Mouse (Mus musculus) hindbrain, embryonic 15.5 days (tissue): ENCODE data around the gene Sae1. TPM values are rescaled to one million over a fixed set of nuclear protein-coding genes. Genes with fewer than 3 reads are reported as not detected.
"Not testable (repeated sequence)": the region's sequence is repeated elsewhere in the genome, so short reads cannot be mapped to it uniquely, and the experiment has no call there.

Experiments used
- ATAC-seq: fragments of 200-750 bp; cut with Nextera tagmentation; 2 replicates; pipeline ENCODE4 v1.8.0; 2017; ENCODE audit warnings: low read depth, moderate number of reproducible peaks, moderate TSS enrichment; ENCODE audit not compliant: low FRiP score
- H3K27ac ChIP-seq: fragments of 300-500 bp; sonication (generic); replicated peaks from 2 replicates; pipeline ENCODE4 v1.5.1; 2015; ENCODE audit warnings: mild to moderate bottlenecking, inconsistent platforms
- H3K27me3 ChIP-seq: fragments of 300-500 bp; sonication (generic); 2 replicates; pipeline ENCODE4 v1.6.1; 2015; ENCODE audit warnings: control low read depth, inconsistent platforms
- H3K36me3 ChIP-seq: fragments of 300-500 bp; sonication (generic); 2 replicates; pipeline ENCODE4 v1.6.1; 2015; ENCODE audit warnings: control low read depth, inconsistent platforms
- H3K4me1 ChIP-seq: fragments of 300-500 bp; sonication (generic); replicated peaks from 2 replicates; pipeline ENCODE4 v1.6.1; 2015; ENCODE audit warnings: control low read depth, inconsistent platforms
- H3K4me2 ChIP-seq: fragments of 300-500 bp; sonication (generic); 2 replicates; pipeline ENCODE4 v1.6.1; 2015; ENCODE audit warnings: moderate library complexity, mild to moderate bottlenecking, inconsistent platforms
- H3K4me3 ChIP-seq: fragments of 300-500 bp; sonication (generic); 2 replicates; pipeline ENCODE4 v1.5.1; 2015; ENCODE audit warnings: mild to moderate bottlenecking, inconsistent platforms
- H3K9ac ChIP-seq: fragments of 300-500 bp; sonication (generic); 2 replicates; pipeline ENCODE4 v1.6.1; 2015; ENCODE audit warnings: inconsistent platforms
- H3K9me3 ChIP-seq: fragments of 300-500 bp; sonication (generic); 2 replicates; pipeline ENCODE4 v1.6.1; 2016; ENCODE audit warnings: control low read depth, inconsistent platforms
- WGBS: fragments of 180-500 bp; shearing (Covaris S2); methylation state at CpG from one replicate; pipeline ENCODE4 v1.1.7; 2015; 5-methylcytosine and 5-hydroxymethylcytosine counted together
- polyA plus RNA-seq: library from polyadenylated mRNA; unstranded; fragments of >200 nt; fragmentation: Nextera tagmentation; extraction: Ambion mirVana; gene quantifications from 2 replicates; pipeline ENCODE4 v1.2.1, GENCODE M21; 2015

Sae1 gene
- polyA plus RNA-seq, 1 experiment from 2014 or later, result 261 TPM

- Histone ChIP-seq H3K4me2 (peak within 1 kb of the TSS; percentile 77), H3K9ac (peak within 1 kb of the TSS; percentile 100), H3K27me3 (no peaks in the 10 kb centered on the region), H3K4me1 (peaks cover 34% of the 10 kb centered on the region), H3K27ac (peak within 1 kb of the TSS; percentile 100), H3K36me3 (no peaks in the 10 kb centered on the region), H3K9me3 (no peaks in the 10 kb centered on the region), H3K4me3 (peak within 1 kb of the TSS; percentile 93)
- 1% methylated on average over 58 of the region's 85 CpGs for WGBS
- ATAC-seq, result peak; percentile 43
Measured at GRCm38 (mm10) chr7:16400689-16401611, 13.3 kb upstream of the Sae1 start, which contains the start of gene Zc3h4. Gene Zc3h4, plus strand, starts transcription at chr7:16400910.

DNA sequence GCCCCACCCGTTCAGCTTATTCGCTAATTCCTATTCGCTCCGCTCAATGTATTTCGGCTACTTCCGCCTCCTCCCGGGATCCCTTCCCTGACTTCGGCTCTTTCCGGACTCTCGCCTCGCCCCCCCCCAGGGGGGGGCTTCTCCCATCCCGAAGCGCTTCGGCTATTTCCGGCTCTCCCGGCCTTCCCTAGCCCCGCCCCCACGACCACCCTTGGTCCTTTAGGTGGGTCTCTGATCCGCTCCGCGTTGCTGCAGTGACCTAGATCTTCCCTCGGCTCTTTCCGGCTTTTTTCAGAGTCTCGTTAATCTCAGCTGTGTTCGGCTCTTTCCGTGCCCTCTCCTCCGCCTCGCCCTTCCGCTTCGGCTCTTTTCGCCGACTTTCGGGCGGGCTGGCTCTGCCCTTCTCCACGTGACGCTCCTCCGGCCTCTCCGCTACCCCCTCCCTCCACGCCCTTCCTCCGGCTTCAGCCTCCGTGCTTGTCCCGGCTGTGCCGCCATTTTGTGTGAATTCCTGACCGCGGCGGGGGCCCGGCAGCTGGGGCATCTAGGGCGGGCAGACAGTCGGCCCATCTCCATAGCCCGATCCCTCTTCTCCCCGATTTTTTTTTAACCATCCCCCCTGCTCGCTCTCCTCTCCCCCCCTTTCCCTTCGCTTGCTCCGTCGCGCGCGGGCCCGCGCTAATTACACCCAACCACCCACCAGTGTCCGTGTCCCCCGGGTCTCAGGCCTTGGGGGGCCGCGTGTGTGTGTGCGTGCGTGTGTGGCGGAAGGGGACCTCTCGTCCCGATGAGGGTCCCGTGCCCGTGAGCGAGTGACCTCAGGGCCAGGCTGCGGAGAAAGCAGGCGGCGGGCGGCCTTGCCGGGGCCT, 12.4 kb upstream of the Sae1 start:
- H3K4me2 ChIP-seq, result peak overlapping the region; percentile 77
- peak overlapping the region; percentile 100 for H3K9ac ChIP-seq
- under 1% methylated on average over 77 of the region's 77 CpGs for WGBS
- H3K4me3 ChIP-seq, result peak overlapping the region; percentile 93
- H3K36me3 ChIP-seq, result no peaks in the 10 kb centered on the region
- peaks cover 25% of the 10 kb centered on the region for H3K4me1 ChIP-seq
- no peaks in the 10 kb centered on the region for H3K9me3 ChIP-seq
- ATAC-seq, result peak; percentile 96
- H3K27ac ChIP-seq, result peak overlapping the region; percentile 100
- no peaks in the 10 kb centered on the region for H3K27me3 ChIP-seq

DNA sequence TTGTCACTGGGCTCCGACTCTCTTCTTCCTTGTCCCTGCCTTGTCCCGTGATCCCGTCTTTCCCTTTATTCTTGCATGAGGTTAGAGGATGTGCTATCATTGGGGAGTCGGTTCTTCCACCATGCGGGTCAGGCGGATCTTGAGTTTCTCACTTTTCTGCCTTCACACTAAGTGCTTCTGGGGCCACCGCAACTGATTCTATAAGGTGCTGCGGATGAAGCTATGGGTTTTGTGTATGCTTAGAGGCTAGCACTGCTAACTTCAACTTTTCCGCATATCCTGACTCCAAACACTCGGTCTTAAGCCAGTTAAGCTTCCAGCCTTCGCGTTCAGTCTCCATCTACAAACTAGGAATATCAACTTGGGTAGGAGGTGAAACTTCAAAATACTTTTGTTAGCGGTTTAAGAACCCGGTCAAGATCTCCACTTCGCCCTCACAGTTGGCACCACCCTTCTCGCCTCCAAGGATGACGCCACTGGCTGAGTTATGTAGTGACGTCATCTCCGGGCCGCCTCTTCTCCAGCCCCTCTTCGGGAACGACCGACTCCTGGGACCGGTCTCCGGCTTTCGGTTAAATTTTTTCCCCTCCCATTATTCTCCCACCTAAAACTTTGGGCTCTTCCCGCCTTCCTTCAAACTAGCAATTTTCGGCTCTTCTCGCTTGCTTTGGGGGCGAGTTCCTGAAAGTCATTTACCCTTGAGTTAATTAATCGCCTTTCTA, 11.7 kb upstream of the Sae1 start:
- Histone ChIP-seq H3K4me3 (peak overlapping the region; percentile 93), H3K36me3 (no peaks in the 10 kb centered on the region), H3K27ac (peak overlapping the region; percentile 100), H3K9me3 (no peaks in the 10 kb centered on the region), H3K4me1 (peaks cover 17% of the 10 kb centered on the region), H3K9ac (peak overlapping the region; percentile 46), H3K27me3 (no peaks in the 10 kb centered on the region), H3K4me2 (peak overlapping the region; percentile 77)
- WGBS, result under 1% methylated on average over 31 of the region's 31 CpGs
- ATAC-seq, result peak; percentile 79

DNA sequence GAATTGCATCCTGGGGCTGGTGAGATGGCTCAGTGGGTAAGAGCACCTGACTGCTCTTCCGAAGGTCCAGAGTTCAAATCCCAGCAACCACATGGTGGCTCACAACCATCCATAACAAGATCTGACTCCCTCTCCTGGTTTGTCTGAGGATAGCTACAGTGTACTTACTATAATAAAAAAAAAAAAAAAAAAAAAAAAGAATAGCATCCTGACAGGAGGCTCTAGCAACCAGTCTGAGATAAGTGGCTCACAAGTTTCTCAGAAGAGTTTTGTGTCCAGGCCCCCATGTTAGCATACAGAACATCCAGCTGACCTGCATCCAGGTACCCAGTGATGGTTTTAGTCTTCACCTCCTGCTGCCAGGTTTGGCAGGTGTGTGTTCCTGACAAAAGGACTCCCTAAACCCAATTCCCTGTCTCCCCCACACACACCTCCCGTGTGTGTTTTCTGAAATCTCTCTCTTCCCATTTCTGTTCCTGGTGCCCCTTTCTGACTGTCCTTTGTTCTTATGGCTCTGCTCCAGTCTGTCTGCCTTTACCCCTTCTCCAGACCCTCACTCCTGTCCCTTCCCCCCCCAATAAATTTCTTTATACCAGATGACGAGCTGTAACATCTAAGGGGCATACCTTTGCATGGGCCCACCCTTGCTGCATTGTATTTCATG, 10.9 kb upstream of the Sae1 start:
- H3K4me3 ChIP-seq, result peak overlapping the region; percentile 93
- WGBS, result 44% methylated on average over 3 of the region's 3 CpGs
- no peak for ATAC-seq

GRCm38 (mm10) chr7:16397465-16397864, 9.9 kb upstream of the Sae1 start:
- Histone ChIP-seq H3K9me3 (no peaks in the 10 kb centered on the region), H3K27me3 (no peaks in the 10 kb centered on the region), H3K27ac (no peak overlapping the region), H3K4me3 (no peak overlapping the region), H3K9ac (no peak overlapping the region), H3K4me2 (no peak overlapping the region), H3K36me3 (no peaks in the 10 kb centered on the region), H3K4me1 (peaks cover 7% of the 10 kb centered on the region)
- no peak for ATAC-seq
- WGBS, result 81% methylated on average over 4 of the region's 4 CpGs

More for the DNA sequence above, 10.9 kb upstream of the Sae1 start:
- H3K9me3 ChIP-seq, result no peaks in the 10 kb centered on the region
- H3K27ac ChIP-seq, result peak overlapping the region; percentile 100
- no peaks in the 10 kb centered on the region for H3K27me3 ChIP-seq
- H3K4me2 ChIP-seq, result peak overlapping the region; percentile 77
- H3K36me3 ChIP-seq, result no peaks in the 10 kb centered on the region
- peak overlapping the region; percentile 46 for H3K9ac ChIP-seq
- peaks cover 12% of the 10 kb centered on the region for H3K4me1 ChIP-seq

DNA sequence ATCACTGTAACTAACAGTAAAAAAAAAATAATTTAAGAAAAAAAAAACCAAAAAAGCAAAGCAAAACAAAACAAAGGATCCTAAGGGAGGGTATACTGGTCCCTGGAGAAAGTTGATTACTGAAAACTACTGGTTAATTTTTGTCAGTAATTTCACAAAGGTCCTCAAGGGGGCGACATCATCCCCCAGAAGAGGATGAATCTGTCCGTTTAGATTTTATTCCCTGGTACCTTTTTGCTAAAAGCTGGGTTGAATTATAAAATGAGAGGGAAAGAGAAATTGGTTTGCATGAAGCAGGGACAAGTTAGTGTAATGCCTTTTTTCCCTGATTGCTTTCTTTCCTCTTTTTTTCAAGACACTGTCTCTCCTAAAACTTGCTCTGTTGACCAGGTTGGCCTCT, 8.3 kb upstream of the Sae1 start:
- ATAC-seq, result no peak
- Histone ChIP-seq H3K9me3 (no peaks in the 10 kb centered on the region), H3K36me3 (no peaks in the 10 kb centered on the region), H3K27me3 (no peaks in the 10 kb centered on the region), H3K4me3 (no peak overlapping the region), H3K4me1 (peaks cover 7% of the 10 kb centered on the region), H3K27ac (no peak overlapping the region), H3K4me2 (no peak overlapping the region), H3K9ac (no peak overlapping the region)
- 0% methylated on average over 2 of the region's 2 CpGs for WGBS

DNA sequence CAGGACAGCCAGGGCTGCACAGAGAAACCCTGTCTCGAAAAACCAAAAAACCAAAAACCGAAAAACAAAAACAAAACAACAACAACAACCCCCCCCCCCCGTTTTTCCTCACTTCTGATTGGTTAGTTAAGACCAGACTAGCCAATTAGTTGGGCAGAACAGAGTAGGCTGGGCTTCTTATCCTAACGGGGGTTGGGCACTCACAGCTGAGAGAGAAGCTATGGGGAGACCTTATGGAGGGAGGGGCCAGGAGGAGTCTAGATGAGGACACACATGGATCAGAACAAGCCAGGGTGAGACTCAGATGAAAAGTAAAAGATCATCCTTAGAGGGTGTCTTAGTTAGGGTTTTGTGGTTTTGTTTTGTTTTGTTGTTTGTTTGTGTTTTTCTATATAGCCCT, 5.3 kb upstream of the Sae1 start:
- Histone ChIP-seq H3K4me3 (no peak overlapping the region), H3K27me3 (no peaks in the 10 kb centered on the region), H3K4me1 (peaks cover 5% of the 10 kb centered on the region), H3K9me3 (no peaks in the 10 kb centered on the region), H3K9ac (no peak overlapping the region), H3K27ac (no peak overlapping the region), H3K36me3 (no peaks in the 10 kb centered on the region), H3K4me2 (no peak overlapping the region)
- 53% methylated on average over 4 of the region's 4 CpGs for WGBS
- ATAC-seq, result no peak

GRCm38 (mm10) chr7:16389942-16390341, 2.3 kb upstream of the Sae1 start:
- not testable (repeated sequence) for ATAC-seq, H3K4me2 ChIP-seq, H3K9ac ChIP-seq, H3K4me3 ChIP-seq, H3K27me3 ChIP-seq, H3K36me3 ChIP-seq, H3K9me3 ChIP-seq, H3K27ac ChIP-seq
- peaks cover 27% of the 10 kb centered on the region for H3K4me1 ChIP-seq
- WGBS, result 92% methylated on average over 2 of the region's 2 CpGs

GRCm38 (mm10) chr7:16376505-16376904, 11.1 kb downstream of the Sae1 start:
- no peak for ATAC-seq
- WGBS, result 93% methylated on average over 1 of the region's 1 CpGs
- no peaks in the 10 kb centered on the region for H3K9me3 ChIP-seq
- no peak overlapping the region for H3K4me2 ChIP-seq
- no peak overlapping the region for H3K9ac ChIP-seq
- H3K36me3 ChIP-seq, result peaks cover 34% of the 10 kb centered on the region
- no peak overlapping the region for H3K4me3 ChIP-seq
- H3K27ac ChIP-seq, result no peak overlapping the region
- no peaks in the 10 kb centered on the region for H3K4me1 ChIP-seq
- no peaks in the 10 kb centered on the region for H3K27me3 ChIP-seq

DNA sequence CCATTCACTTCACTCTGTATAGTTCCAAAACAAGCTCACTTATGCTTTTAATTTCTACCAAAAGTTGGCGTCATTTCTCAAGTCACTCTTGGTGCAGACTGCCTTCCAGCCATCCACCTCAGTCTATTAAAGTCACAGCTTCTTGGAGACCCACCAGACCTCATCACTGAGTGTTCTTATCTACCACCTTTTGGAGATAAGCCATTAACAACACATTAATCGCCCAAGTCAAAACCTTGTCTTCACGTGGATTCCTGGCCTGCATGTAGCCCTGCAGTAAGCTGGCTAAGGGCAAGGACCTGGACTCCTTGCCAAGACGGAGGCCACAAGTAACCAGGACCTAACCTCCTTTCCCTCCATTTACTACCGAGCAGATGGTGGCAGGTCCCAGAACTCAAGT, 12.6 kb downstream of the Sae1 start:
- H3K27me3 ChIP-seq, result no peaks in the 10 kb centered on the region
- no peaks in the 10 kb centered on the region for H3K9me3 ChIP-seq
- H3K4me2 ChIP-seq, result no peak overlapping the region
- ATAC-seq, result no peak
- H3K4me1 ChIP-seq, result no peaks in the 10 kb centered on the region
- H3K4me3 ChIP-seq, result no peak overlapping the region
- peaks cover 45% of the 10 kb centered on the region for H3K36me3 ChIP-seq
- H3K27ac ChIP-seq, result no peak overlapping the region
- WGBS, result 93% methylated on average over 5 of the region's 5 CpGs
- H3K9ac ChIP-seq, result no peak overlapping the region

GRCm38 (mm10) chr7:16373719-16374118, 13.9 kb downstream of the Sae1 start:
- ATAC-seq, result no peak

More at GRCm38 (mm10) chr7:16373719-16374118, 13.9 kb downstream of the Sae1 start:
- no peak overlapping the region for H3K4me3 ChIP-seq
- no peak overlapping the region for H3K4me2 ChIP-seq
- no peaks in the 10 kb centered on the region for H3K27me3 ChIP-seq
- no peak overlapping the region for H3K27ac ChIP-seq
- H3K36me3 ChIP-seq, result peaks cover 56% of the 10 kb centered on the region
- H3K9me3 ChIP-seq, result no peaks in the 10 kb centered on the region
- no peak overlapping the region for H3K9ac ChIP-seq
- WGBS, result 57% methylated on average over 2 of the region's 2 CpGs
- H3K4me1 ChIP-seq, result no peaks in the 10 kb centered on the region
